Mouse (Mus musculus) gastrocnemius, adult 18-20 months (tissue): ENCODE measurements at regions not wholly inside any gene's neighbourhood (a gene's known extent, or its start where the extent isn't known, plus 50 kb on each side); places are given as distances from the start of the nearest gene placed in this dataset.

Source experiments
- DNase-seq: peaks from one replicate; pipeline ENCODE4 v3.0.0; 2021; ENCODE audit warnings: low spot score

DNA sequence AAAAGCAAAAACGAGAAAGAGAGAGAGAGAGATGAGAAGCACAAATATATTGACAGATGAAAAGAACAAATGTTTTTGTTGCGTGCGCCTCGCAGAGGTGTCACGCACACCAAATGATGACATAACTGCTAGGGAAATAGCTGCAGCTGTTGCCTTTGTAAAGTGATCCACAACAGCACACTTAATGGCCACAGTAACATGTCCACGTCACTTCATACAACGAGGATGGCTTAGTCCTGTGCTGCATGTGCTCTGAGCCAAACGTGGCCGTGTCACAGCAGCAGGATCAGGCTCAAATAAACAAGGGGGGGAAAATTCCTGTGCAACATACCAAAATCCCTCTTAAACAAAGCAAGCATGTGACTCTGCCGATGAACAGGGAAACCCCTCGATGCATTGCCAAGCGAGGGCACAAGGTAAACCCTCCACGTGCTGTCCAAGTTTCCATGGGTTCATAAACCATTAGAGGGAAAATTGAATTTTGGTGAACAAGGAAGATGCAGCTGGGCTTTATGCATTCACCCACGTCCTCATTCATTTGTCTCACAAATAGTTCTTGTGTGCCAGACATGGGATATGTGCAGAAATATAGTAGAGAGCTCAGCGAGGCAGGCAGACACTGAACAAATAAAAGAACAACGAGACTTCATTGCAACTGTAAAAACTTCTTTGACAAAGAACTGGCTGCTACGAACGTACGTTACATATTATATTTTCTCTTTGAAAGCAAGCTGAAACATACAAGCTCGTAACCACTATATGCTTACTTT, 223.0 kb upstream of the Pard3b start:
- no peak for DNase-seq

DNA sequence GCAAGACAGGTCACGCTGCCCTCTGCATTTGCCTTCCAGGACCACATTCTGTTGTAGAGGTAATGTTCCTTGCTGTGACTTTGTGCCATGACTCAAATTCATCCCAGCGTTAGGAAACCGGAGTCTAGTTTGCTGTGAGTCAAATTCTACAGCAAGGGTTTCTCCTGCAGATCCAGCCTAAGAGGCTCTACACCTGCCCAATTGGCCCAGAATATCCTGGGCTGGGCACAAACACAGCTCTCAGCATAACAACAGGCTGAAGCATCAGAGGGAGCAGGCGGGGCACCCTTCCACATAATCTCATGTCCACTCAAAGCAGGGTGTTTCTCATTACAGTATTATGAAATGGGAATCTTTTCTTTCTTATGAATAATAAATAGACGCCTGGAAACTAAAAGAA, 220.2 kb upstream of the Pard3b start:
- DNase-seq, result no peak

DNA sequence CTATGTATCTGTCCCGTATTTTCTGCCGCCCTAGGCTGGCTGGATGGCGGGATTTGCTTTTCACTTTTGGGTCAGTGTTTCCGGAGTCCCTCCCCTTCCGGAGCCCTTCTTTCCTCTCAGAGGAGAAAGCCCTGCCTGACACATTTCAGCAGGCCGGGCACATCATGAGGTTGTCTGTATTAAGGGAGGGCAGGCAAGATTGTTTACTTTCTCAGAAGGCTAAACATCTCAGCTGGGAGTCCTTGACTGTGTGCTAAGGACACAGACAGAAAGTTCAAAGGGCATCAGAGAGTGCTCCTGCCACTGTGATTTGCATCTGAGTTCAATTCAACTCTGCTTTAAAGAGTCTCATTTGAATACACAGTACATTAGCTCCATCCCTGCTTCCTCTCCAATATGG, 218.8 kb upstream of the Pard3b start:
- no peak for DNase-seq

DNA sequence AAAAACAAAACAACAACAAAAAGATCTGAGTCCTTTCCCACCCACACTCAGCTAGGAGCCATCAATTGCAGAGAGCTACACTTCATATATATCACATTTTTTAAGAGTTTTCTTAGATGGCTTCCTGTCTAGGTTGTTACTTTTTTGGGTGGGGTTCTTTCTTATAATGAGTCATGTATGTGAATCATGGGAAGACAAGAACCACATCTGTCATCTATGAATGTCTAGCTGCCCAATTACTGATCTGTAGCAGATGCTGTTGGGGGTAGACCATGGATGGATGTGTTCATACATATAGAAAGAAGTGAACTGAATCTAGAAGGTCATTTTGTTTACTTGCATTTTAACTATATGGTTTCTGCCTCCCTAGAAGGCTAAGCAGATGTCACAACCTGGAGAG, 215.4 kb upstream of the Pard3b start:
- DNase-seq, result no peak

DNA sequence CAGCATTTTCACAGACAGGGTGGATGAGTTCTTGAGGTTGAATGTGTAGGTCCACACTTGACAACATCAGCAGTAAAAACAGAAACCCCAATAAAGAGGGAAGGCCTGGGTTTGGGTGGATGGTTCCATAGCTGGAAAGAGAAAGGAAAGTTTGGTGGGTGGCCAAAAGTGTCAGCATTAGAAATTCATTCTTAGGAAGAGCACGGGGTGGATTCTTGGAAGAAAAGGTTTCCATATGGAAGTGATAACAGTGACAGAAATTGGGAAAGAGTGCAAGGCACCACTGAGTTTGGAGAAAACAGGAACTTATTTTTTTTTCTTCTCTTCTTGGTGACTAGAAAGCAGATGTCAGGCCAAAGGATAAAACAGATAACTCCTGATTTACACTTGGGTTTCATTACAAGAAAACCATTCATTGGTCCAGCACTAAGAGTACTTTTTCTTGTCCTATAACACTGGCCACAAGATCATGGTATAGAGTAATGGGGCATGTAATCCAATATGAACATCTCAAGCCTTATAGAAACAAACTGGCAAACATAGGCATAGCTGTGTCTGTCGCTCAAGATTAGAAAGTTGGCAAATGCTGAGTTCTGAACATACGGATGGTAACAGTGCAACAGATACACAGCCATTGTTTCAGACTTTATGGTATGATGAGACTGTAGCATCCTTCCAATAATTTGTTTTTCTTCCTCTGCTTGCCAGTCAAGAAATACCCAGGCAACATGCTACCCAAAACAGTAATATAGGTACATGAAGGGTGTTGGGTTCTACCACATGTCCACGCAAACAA, 209.7 kb upstream of the Pard3b start:
- no peak for DNase-seq

DNA sequence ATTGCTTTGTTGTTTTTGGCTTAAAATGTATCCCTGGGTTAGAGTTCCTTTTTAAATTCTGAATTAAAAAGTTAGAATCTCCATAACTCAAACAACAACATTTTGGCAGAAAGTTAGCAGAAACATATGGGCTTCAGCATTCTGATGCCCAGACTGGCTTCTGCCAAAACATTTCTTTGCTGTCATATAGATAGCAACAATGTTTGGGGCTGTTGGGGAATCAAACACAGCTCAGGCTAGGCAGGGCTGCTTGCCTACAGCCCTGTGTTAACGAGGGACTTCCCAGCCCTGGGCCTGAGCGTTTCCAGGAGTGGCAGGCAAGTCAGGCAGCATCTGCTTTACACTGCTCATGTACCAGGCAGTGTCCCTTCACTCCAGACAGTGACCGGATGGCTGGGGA, 201.0 kb upstream of the Pard3b start:
- no peak for DNase-seq

DNA sequence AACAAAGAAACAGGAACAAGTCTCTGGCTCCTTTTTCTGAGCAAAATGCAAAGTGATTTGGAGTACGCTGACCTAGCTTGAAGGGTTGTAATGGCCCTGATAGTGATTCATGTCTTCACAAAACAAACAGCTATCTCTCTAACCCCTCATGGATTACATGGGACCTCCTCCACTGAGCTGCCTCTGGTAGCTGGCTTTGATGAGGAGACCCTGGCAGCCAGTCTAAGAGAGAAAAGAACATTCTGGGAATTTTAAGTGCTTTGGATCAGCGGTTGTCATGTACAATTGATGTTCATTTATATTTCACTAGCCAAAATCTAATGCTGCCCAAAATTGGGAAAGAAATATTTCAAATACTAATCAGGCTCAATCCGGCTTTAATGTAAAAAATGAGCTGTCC, 177.2 kb upstream of the Pard3b start:
- no peak for DNase-seq

DNA sequence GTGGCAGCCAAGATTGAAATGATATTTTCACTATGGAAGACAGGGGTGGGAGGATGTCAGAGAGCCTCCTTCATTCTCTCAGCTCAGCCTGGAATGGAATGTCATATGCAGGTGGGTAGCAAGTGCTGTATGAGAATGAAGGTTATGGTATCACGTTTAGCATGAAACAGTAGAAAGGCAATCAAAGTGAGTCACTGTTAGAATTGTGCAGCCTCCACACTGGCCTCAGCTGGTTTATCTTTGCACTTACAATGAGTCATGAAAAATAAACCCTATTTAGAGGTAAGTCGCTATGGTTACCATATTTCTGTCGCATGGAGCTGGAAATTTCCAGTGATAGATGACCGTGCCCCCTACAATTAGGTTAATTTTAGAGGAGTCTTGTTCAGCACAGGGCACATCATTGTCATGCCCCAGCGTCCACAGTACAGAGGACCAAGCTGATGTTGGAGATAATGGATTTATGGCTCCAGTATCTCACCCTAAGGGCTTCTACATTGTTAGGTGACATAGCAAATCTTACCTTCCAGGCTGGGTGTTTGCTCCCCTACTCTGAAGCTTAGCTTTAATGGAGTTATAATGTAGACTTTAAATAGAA, 167.9 kb upstream of the Pard3b start:
- no peak for DNase-seq

DNA sequence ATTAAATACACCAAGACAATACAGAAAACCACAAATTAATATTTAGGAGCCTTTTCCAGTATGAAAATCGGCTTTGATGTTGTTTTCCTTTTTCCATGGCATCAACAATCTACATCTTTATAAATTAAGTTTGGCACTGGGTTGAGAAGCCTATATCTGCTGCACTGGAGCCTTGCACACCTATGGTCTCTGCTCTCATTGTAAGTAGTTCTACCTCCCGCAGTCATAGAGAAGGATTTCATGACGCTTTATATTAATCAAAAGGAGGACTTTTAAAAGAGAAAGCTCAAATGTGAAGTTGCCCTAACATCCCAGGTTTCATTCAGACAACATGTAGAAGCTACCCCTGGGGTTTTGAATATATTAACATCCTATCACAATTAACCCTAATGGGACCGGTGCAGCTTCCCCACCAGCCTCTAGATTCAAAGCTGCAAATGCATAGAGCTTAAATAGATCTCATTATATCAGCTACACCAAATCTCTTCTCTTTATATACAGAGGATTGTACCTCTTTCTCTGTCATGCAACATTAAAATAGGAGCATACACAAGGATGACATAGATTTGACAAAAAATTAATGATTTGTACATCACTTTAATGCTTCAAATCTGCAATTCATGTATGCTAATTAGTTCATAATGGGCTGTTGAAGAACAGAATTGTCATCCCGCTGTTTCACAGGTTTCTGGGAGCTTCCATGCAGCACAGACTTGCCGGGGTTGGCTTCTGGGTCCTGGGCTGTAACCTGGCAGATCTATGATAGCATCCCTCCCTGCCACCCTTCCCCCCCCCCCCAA, 166.6 kb upstream of the Pard3b start:
- DNase-seq, result no peak

DNA sequence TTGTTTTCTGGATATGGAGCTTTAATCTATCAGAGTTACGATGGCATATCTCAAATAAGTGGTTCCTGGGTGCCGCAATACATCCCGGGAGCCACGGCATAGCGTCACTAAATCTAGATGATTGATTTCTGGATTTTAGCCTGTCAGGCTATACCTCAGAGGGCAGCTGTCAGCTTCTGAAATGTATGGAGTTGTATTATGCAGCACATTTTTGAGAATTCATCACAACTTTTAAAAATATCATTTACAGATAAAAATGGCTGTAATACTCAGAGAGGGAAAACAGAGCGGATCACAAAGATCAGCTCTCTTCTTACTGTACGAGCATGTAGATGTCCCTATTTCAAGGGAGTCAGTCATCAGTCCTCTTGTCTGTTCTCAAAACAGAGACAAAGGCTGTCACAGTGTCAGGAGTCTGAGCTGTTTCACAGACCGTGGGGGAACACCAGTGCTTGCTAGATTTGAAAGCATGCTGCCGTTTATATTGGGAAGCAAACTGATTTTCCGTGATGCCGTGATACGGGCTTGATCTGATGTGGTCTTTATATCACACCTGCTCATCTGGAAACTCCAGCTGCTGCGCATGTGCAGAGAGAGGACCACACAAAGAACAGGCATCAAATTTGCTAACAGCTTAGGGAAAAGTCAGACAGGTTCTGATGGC, 165.9 kb upstream of the Pard3b start:
- DNase-seq, result no peak

DNA sequence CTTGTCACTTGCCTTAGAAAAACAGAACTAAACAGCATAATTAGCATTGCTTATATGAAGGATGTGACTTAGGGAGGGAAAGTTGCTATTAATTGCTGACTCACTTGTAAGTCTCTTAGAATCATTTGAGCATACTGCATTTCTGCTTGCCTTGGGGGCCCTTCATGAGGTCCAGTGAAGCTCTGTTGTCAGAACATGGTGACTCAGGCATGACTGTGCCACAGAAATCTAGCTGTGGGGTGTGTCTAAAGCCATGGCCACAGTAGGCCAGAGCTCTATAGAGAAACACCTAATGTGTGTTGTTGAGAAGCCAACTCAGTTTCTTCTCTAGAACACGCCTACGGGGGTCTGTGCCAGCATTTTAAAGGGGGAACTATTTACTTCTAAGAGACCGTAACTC, 153.2 kb upstream of the Pard3b start:
- DNase-seq, result no peak

DNA sequence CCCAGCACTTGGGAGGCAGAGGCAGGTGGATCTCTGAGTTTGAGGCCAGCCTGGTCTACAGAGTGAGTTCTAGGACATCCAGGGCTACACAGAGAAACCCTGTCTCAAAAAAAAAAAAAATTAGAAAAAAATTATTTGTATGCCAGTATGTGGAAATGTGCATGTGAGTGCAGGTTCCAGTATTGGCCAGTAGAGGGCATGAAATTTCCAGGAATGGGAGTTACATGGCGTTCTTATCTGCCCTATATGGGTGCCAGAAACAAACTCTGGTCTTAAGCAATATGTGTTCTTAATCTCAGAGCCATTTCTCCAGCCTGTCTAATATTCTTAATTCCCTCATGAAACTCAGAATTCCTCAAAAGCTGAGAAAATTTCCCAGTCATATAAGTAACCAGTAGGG, 113.7 kb upstream of the Pard3b start:
- DNase-seq, result no peak

DNA sequence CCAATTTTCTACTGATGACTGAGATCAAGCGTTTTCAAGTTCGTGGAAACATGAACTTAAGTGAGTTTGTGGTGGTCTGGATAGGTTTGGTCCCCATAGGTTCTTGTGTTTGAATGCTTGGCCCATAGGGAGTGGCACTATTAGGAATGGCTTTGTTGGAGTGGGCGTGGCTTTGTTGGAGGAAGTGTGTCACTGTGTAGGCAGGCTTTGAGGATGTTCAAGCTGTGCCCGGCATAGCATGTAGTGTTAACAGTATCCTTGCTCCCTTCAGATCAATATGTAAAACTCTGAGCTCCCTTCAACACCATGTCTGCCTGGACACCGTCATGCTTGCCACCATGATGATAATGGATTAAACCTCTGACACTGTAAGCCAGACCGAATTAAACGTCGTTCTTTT, 112.7 kb upstream of the Pard3b start:
- DNase-seq, result no peak

DNA sequence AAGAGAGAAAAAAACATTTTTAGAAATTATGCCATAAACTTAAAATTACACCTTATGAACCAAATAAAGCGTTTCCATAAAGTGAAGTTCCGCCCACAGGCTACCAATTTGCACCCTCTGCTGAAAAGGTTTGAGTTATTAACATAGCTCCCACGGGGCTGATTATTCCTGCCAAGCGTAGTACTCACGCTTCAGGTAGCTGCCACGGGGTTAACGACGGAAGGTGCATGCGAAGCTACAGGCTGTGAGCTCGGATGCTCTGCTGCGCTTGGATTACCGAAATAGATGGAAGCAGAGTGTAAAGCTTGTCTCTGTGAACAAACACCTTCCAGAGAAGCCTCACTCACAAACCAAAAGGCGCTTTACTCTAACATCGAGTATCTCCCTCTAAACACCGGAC, 109.9 kb upstream of the Pard3b start:
- DNase-seq, result no peak

DNA sequence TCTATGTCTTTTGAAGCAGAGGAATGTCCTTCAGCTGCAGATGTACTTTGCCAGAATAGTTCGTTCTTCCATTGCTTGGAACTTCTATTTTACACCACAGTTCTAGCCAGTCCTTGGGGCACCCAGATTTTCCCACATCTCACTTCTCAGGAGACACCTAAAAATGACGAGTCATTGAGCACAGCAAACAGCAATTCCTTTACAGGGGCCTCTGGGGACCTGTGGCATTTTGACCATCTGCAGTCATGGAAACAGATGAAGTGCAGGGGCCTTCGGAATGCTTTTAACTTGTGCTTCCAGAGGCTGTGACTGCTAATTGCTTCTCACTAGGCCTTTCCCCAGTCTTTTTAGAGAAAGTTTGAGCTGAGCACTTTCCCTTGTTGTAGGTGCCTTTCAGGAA, 108.5 kb upstream of the Pard3b start:
- DNase-seq, result no peak

DNA sequence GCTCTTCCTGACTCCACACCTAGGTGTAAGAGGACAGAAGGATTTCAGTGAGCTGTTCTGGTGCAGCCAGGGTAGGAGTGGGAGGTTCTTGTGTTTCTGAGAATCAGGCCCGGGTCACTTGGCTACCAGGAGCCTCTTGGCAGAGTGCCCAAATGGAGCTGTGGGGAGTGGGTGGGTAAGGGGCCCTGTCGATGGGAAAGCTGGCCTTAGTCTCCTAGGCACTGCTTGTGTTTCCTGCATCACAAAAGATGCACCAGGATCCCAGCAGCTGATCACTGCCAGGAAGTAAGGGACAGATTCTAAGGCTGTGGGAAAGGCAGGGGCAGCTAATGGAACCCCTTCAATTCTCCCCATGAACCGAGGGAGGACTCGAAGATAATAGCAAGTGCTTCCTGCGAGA, 107.1 kb upstream of the Pard3b start:
- no peak for DNase-seq

DNA sequence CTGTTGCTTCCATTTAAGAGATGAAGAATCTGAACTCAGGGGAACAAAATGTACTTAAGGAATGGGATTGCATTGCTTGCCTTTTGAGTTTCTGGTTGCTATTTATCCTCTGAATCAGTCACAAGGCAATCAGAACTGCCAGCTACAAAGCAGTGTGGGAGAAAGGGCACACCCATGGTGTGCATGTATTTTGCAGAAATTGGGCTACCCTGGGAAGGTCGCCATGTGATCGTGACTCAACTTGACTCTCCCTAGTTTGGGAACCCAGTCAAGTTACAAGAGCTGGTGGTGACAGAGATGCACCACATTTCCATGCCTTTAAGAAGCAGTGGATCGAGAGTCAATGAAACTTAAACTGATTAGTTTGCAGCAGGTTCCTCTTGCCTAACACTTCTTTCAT, 98.5 kb upstream of the Pard3b start:
- DNase-seq, result peak; percentile 5

DNA sequence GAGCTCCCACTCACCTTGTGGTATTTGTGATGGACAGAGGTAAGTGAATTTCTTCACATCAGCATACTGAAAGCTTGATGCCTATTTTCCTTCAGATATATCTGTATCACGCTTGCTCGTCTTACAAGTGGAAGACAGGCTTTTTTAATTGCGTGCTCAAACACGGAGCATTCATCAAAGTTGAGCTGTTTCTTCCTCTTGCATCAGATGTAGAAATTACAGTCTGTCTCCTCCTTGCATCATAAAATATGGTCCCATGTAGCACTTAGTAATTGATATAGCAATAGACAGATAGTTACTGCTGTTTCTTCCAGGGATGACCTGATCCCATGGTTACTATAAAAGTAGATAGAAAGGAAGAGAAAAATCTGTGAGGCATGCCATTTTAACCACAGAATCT, 97.5 kb upstream of the Pard3b start:
- no peak for DNase-seq

DNA sequence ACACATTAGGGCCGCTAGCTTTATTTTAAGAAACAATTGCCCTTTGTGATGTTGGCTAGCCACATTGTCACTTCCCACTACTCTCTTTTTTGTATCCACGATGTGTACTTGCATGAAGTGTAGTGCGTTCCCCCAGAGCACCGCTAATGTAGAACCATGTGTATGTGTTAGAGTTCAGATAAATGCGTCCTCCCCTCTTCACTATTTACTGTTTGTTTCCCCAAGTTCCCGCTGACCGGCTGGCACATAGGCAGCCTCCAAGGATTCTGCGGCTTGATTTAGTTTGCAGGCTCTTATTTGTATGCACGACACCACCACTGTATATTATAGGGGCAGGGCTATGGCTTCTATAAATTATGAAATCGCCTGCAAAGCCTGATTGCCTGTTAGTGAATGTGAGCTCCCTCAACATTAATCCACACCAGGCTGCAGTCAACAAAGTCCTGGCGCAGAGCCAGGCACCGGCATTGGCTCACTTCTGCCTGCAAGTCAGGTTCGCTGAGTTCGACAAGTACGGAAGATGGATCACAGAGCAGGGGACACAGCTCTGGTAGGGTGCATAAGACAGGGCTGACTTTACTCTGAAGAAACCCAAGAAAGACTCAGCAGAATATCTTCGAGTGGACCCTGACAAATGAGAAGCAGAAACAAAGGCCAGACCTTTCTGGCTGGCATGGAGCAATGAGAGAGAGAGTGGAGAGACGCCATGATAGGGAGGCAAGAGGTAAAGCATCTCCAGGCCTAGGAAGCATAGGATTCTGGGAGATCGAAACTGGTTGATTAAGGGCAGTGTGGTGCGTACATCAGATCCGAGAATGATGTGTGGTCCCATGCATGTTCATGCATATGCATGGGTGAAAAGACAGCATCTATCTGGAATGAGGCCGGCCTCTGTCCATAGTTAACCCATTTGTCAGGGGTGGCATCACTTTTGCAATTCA, 85.8 kb upstream of the Pard3b start:
- no peak for DNase-seq

DNA sequence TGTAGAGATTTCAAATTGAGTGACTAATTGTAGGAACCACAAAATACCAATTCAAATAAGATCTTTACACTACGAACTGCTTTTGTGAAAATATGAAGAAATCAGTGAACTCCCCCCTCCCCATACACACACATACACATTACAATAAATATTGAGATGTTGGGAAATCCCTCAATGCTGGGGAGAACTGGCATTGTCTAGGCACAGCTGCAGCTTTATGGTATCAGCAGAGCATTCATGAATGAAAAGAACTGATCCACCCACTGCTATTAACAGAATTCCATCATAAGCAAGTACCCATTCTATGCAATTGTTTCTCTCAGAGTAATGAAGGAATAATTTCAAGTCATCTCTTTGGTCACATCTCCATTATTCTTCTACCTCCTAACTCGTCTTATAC, 79.1 kb upstream of the Pard3b start:
- no peak for DNase-seq
